Mouse (Mus musculus) left cerebral cortex, adult 8-10 months (tissue): ENCODE data around the gene Prr36. TPM values are rescaled to one million over a fixed set of nuclear protein-coding genes. Genes with fewer than 3 reads are reported as not detected.
"Not testable (repeated sequence)": the region's sequence is repeated elsewhere in the genome, so short reads cannot be mapped to it uniquely, and the experiment has no call there.

Experiments used
- DNase-seq, 2 experiments: peaks; one replicate each; pipeline ENCODE4 v3.0.0; 2022; ENCODE audit warnings: low spot score in 2 of 2
- total RNA-seq, 4 experiments: library from RNA; stranded (reverse); gene quantifications; 2 replicates each; pipeline ENCODE4 v1.2.4; 2022

Prr36 gene
- 10 to 100 TPM; 34.4 to 40.8 (median 36.8) TPM for total RNA-seq

DNA sequence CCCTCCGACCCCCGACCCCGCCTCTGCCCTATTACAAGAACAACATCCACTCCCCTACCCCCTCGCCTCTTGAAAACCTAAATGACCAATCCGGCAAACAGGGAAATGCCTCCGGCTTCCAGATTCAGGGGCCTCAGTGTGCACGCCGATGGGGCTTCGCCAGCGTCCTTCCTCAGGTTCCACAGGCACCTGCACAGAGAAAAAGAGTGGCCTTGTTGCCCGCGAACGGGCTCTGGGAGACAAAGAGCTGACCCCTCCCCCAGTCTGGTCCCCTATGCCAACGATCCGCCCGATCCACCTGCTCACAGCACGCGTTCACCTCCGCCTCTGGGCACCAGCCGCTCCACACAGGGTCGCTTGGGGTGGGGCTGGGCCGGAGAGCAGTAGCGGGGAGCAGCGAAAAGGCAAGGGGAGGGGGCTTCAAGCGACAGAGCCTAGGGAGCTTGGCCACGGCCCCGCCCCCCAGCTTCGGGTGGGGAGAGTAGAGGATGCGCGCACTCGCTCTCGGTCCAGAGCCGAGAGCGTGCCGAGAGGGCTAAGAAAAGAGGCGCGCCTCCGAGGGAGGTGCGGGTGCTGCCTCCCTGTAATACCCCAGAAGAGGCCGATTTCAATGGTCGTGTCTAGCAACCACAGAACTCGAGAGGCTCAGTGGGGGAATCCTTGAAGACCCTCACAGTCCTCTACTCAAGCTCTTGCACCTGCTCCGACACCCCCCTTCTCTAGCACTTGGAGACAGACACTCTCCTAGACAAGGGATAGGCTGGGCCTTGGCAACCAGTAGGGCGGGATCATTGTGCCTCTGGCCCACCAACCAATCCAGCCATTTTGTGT, at the start of gene Prr36:
TSS of gene Prr36 (minus strand) at position 669 of the 831 bp plus-strand sequence.
- peak in 1 of 2 experiments; percentile 62 for DNase-seq

DNA sequence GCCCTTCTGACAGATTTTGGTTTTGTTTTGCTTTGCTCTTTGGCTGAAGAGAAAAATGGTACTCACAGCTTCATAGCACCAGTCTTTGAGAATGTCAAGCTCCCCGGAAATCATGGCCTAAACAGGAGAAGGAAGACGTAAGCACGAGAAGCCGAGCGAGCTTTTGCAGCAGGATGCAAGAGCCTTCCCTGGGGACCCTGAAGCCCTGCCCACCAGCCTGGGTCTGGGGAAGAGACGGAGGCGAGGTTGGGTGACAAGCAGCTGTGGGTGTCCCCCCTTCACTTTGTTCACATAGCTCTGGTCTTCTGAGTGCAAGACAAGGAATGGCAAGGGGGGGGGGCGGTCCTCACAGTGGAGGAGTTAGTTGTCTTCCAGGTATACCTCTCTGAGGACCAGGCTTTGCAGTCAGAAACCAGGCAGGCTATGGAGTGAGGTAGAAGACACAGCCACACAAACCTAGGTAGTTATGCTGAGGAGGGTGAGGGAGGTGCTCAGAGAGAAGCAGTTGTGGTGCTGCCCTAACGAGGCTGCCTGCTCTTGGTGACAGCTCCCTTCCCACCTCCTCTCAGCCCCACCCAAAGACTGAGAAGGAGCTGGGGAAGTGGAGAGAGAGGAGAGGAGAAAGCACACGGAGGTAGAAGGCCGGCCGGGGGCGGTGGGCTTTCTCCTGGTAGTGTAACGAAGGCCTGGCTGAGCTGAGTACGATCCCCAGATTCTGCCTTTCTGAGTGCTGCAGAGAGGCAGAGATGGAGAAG, 48.1 kb upstream of the Prr36 start:
- no peak for DNase-seq

DNA sequence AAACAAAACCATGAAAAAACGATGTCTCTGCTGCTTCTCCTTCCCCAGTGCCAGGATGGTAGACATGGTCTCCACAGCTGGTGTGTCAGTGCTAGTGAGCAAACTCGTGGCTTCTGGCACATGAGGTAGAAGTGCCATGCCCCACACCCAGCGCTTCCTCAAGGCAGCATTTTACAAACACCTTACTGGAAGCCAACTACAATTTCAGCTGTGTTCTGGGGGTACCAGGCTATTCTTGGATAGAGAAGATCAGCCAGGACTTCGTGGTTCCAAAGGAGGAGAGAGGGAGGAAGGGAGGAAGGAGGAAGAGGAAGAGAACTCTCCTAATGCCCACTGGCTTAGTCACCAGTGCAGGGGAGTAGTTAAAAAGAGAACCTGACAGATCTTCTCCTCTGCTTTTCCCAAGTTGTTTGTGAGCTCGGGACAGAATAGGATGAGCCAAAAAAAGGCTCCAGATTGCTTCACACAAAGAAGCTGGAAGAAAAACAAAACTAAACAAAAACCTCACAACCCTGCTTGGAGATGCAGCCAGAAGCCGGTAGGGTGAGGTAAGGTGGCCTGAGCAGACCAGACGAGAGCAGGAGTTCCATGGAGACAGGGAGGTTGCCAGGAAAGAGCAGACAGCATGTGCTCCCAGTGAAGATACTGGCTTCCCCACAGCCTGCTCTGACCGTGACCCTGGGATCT, 46.0 kb upstream of the Prr36 start:
- peak in 1 of 2 experiments; percentile 59 for DNase-seq

DNA sequence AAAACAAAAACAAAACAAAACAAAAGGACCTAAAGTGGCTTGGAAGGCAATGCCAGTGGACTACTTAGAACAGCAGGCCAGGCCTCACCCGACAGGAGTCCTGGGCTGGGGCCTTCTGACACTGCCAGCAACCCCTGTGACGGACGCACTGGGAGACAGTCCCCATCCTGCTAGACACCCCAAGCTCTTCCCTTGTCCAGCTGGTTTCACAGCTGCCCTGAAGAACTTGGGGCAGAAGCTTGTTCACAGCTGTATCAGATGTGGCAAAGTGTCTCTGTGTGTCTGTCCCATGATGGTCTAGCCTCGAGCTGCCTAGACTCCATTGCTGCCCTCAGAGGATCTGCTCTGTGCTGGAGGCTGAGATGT, 42.5 kb upstream of the Prr36 start:
- no peak for DNase-seq

DNA sequence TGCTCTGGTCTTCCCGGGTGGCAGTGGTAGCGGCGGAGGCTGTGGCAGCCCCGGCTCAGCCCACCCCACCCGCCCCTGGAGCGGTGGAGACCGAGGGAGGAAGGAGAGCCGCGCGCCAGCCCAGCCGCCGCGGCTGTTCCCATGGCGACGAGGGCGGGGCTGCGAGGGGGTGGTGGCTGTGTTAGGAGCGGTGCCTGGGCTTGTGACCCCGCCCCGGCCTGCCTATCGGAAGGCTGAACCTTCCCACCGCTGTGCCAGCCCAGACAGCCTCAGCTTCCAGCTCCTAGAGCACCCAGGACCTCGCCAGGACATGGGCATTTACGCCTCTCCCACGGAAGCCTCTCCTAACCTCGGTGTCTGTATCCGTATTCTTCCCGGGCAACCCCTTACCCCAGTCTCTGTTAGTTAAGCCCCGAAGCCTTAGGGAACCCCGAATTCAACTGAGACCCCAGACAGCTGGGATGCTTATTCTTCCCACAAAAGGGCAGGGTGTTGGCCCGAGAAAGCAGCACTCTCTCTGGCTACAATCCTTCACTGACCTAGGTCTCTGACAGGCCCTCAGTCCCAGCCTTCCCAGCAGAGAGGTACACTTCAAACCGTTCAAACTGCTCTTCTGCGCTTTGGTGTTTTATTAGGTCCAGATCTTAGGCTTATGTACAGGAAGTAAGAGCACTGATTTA, 42.0 kb upstream of the Prr36 start, which contains the start of gene Ctxn1:
TSS of gene Ctxn1 (minus strand) at position 150 of the 680 bp plus-strand sequence.
- DNase-seq, result peak; percentile 87 to 94

DNA sequence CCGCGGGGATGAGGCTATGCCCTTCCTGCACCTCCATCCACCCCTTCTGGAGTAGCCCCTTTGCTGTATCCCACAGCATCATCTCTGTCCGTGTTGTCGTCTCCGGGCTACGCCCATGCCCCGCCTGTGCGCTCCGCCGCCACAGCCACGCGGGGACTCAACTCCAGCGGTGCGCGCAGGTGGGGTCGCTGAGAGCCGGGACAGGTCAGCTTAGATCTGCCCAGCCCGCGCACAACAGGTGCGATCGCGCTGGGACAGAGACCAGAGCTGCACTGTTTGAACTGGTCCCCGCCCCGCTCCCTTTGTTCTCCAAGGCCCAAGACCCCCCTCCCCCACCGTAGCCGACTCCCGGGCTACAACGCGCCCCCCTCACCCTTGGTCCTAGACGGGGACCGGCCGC, 41.4 kb upstream of the Prr36 start:
- peak in 1 of 2 experiments; percentile 61 for DNase-seq

DNA sequence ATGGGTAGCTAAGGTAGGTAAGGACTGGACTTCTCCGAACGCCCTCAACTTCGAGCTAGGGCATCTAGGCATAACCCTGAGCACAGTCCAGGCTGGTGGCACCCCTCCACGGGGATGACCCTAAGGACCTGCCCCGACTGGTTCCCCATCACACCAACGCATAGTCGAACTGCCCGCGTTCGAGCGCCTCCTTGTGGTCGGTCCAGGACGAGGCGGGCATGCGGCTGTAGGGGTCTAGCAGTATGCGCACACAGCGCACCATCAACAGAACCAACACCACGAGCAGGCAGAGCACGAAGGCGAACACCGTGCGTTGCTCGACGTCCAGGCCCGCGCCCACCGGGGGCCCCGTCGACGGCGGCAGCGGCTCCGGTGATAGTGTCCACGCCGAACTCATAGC, 41.0 kb upstream of the Prr36 start:
- peak in 1 of 2 experiments; percentile 79 for DNase-seq

DNA sequence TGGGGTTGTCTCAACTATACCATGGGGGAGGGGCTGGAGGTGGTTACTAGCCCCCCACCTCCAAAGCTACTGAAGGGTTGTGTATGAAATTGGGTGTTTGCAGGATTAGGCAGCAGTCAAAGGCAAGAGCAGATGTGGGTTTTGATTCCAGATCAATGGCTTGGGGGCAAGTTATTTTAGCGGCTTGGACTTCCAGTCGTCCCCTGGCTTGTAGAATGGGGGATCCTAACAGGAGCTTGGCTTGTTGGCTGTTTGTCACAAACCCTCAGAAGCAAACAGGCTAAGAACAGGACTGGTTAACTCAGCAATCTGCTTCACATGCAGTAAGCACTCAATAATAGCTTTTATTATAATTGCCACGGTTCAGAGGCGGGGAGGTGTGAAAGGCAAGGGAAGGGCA, 40.1 kb upstream of the Prr36 start:
- DNase-seq, result no peak

DNA sequence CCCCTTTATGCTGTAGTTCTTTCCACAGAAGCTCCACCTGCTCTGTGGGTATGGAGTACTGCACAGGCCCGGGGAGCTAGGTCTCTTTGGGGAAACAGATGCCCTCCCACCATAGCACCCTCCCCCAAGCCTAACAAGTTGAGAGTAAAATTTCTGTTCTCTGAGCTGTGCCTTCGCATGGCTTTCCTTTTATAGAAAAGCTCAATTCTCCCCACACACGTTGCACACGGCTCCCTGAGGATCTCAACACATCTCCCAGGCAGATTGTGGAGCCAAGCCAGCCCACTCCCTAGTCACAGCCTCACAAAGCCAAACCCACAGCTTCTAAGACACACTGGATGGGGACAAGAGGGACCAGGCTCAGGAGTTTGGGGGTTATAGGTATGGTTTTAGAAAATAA, 39.7 kb upstream of the Prr36 start:
- DNase-seq, result peak in 1 of 2 experiments; percentile 94

DNA sequence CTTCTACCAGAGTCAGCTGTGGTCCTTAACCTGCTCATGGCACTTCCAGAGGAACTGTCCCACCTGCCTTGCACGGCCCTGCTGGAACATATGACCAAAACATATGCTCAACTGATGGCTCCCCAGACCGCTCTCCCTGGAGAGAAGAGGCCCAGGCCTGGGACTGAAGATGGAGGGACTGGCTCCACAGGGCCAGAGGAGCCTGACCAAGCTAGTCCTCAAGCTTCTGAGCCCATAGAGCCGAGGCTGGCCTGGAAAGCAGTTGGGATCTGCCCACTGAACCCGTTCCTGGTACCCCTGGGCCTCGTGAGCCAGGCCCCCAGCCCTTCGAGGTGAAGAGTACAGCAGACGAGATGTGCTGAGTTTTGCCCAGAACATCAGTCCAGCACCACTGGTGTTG, 38.2 kb upstream of the Prr36 start:
- DNase-seq, result not testable (repeated sequence)

DNA sequence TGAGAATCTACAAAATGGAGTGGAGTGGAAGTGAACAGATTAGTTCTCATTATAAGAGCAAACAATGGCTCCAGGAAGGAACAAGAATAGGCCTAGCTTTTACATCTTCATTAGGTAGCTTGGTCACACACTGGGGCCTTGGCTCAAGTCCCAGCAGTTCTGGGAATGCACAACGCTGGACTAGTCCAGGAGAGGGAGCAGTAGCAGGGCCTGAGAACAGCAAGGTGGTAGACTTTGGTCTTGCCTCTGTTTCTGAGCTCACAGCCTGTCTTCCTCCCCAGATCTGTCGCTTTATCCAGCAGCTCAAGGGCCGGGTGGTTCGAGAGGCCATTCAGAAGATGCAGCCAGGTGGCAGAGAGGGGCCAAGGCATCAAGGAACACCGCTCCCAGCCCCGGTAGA, 36.7 kb upstream of the Prr36 start:
- peak in 1 of 2 experiments; percentile 71 for DNase-seq

DNA sequence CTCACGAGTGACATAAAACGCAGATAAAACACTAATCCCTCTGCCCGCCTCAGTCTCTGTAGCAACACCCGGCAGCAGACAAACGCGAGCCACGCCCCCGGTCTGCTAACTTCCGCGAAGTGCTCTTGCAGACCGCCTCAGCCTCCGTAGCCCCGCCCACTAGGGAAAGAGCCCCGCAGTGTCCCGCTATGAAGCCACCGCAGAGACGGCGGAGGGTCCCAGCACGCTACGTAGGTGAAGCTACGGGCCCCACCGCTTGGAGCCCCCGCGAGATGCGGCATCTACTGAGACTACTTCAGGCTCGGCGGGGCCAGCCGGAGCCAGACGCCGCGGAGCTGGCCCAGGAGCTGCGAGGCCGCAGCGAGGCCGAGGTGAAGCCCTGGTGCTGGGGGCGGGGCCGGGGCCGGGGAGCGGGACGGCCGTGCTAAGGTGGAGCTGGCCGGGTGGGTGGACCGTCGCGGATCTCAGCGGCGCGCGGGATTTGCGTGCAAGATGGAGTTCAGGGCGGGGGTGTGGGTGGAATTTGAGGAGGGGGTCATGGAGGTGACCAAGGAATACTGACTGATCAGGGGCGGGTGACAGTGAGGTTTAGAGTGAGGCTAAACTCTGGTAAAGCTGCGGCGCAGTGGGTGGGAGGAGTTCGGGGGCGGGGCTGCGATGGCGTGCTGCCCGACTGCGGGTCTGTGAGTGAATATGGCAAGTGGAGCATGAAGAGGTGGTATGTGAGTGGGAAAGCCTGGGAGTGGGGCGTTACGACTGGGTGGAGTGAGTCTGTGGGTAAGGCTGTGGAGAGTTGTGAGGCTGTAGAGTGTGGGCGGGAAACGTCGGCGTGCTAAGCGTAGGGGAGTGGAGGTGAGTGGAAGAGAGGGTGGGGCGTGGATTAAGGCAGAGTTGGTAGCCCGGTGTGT, 35.9 kb upstream of the Prr36 start, which contains the start of gene Snapc2:
TSS of gene Snapc2 (plus strand) at position 147 of the 908 bp plus-strand sequence.
- DNase-seq, result peak; percentile 91 to 93

DNA sequence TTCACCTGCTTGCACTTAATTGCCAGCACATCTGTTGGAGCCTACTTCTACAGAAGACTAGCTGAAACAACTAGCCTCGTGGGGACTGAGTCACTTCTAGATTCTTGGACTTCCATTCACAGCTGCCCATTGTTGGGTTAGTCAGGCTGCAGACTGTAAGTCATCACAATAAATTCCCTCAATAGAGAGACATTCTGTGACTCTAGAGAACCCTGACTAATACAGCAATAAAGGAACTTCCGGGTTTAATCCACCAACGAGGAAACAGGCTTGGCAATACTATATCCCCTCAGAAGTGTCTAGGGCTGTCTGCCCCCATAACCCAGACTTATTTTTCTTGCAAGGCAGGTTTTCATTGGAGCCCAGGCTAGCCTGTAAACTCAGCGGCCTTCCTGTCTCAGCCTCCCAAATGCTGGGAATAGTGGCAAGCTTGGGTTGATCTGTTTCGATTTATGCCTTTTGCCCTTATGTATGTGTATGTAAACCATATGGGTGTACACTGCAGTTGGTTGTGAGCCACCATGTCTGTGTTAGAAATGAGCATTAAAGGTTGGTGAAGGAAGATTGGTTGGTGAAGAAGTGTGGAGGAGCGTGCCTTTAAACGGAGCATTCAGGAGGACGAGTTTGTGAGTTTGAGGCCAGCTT, 35.0 kb upstream of the Prr36 start:
- DNase-seq, result no peak

DNA sequence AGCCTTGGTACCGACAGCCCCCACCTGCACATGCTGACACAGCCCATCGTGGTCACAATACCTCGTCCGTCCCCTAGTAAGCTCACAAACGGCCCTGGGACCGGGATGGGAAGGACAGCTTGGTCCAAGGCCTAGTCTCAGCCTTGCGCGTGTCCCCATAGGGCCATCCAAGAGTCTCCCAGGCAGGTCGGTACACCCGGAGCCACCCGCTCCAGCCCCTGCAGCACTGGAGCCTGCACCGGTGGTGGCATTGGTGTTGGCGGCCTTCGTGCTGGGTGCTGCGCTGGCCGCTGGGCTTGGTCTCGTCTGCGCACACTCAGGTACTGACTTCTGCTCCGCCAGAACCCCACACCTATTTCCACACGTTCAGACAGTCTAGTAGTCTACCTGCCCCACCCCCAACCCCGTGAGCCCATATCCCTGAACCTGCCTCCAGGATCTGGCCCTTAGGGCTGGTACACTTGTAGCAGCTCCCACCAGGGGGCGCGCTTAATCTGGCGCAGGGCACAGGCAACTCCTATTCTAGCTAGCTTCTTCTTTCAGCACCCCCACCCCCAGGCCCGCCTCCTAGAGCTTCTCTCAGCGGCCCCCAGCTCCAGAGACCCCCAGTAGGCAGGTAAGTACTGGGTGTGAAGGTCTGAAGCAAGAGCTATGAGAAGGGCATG, 33.2 kb upstream of the Prr36 start:
- peak; percentile 67 to 80 for DNase-seq

DNA sequence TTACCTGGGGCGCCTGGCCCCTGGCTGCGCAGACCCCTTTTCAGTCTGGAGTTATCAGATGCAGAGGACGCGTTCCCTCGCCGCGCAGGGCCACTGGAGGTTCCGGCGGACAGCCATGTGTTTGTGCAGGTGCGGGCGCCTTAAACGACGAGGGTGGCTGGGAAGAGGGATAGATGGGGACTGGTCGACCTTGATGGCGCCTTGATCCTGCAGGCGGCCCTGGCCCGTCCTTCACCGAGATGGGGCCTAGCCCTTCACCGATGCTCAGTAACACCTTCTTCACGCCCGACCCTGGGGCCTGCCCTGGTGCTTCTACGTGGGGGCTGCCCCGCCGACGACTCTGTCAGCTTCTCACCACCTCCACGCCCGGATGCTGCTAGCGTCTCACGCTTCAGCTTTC, 32.0 kb upstream of the Prr36 start:
- no peak for DNase-seq

DNA sequence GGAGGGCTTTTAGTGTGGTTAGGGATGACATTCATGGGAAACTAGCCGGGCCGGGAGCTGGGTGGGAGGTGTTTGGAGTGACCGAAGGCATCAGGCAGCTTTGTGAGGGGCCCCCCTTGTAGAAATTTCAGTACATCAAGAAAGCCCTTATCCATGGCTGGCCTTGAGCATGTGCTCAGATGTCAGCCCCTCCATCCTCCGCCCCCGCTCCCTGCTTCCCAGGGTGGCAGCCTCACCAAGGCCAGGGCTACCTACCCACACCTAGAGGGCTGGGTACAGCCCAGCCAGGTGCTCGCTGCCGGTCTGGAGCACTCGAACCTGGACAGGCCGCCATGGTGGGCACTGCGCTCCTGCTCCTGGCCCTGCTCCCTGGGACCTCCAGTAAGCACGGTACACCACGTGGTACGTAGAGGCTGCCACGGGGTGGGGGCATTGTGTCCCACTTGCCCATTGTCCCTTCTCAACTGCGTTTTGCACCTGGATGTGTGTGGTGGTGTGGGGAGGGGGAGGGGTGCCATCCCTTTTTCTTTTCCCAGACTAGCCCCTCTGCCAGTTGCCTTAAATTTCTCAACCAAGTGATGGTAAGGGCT, 30.8 kb upstream of the Prr36 start, which contains the start of gene Tgfbr3l:
TSS of gene Tgfbr3l (plus strand) at position 264 of the 590 bp plus-strand sequence.
- DNase-seq, result peak in 1 of 2 experiments; percentile 22

DNA sequence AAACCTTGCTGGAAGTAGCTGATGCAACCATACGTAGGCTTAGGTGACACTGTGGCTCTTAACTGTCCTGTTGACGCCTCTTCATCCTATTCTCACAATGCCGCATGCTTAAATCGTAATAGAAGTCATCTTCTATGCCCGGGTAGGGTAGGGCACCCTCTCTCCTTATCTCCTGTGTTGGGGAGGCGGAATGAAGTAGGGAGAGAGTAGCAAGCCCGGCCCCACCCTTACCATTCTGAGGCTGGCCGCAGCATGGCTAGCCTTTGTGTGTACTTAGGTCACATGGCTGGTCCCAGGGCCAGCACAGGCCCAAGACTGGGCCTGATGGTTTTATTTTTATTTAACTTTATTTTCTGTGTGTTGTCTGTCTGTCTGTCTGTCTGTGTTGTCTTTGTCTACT, 30.0 kb upstream of the Prr36 start:
- DNase-seq, result no peak

DNA sequence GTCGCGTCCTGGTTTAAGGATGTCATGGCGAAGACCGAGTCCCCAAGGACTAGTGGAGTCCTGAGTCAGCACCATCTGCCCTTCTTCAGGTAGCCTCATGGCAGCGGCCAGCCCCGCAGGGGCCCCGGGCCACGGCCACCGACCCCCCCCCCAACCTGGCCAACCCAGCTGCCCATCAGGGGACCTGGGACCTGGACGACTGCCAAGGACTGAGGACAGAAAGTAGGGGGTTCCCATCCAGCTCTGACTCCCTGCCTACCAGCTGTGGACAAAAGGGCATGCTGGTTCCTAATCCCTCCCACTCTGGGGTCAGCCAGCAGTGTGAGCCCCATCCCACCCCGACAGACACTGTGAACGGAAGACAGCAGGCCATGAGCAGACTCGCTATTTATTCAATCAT, 28.5 kb upstream of the Prr36 start:
- no peak for DNase-seq

DNA sequence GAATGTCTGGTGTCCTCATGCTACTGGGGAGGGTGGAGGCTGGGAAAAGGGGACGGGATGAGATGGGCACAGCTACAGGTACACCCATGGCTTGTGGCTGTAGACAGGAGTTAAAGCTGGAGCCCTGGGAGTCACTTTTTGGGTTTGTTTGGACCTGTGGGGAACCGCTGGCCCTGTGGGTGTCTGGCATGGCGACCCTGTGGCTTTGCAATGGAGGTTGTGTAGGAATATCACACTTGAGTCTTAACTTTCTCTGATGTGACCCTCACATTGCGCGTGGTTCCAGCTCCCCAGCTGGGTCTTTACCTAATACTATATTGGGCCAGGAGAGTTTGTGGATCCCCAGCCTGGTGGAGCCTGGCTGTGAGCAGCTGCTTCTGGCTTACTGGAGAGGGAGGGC, 27.8 kb upstream of the Prr36 start:
- DNase-seq, result no peak
